Mouse (Mus musculus): ENCODE results near the gene Fads3.
A peak's percentile ranks its signal among the peaks of the same experiment; 100 is the strongest.

The Fads3 gene

DNA sequence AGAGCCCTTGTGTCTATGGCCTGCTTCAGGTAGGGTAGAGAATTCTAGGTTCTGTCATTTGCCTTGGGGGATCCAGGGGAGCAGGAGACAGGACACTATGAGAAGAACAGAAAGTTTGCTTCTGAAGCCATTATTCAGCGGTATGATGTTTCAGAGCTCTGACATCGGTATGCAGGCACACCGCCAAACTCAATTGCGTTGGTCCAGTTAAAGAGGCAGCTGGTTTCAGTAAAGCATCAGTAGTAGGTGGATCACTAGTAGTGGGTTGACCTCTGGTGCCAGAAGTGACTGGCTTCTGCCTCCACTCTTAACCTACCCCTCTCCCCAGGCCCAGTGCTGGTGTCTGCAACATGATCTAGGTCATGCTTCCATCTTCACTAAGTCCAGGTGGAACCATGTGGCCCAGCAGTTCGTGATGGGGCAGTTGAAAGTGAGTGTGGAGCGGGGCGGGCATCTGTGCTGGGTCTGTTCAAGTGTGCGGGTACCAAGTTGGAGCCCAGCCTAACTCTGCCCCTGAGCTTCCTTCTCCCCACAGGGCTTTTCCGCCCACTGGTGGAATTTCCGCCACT is 12.4 kb downstream of the Fads3 start:
- DNase-seq = peak; percentile 57

DNA sequence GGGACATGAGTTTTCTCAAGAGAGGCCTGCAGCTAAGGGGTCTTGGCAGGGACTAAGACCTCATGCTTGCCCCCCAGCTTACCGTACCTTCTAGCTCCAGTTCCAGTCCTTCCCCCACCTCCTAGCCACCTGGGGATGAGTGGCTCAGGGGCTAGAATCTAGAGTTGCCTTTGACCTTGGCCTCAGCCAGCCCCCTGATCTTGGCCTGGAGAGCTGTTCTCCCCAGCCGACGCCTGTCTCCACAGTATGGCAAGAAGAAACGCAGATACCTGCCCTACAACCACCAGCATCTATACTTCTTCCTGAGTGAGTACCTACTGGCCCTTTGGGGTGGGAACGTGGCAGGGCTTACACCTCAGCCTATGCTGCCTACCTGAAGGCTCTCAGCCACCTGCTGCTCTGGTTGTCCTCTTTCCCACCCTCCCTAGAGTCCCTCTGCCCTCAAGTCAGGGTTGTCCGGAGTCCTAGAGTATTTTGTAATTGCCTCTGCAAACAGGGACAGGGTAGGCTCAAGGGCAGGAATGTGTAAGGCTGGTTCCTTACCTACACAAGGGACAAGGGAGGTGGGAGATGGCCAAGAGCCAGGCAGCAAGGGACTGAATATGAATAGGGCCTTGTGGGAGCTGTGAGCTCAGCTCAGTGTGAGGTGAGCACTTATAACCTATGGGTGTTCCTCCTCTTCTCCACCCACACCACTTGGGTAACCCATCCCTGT is 13.1 kb downstream of the Fads3 start:
- no peak for DNase-seq

DNA sequence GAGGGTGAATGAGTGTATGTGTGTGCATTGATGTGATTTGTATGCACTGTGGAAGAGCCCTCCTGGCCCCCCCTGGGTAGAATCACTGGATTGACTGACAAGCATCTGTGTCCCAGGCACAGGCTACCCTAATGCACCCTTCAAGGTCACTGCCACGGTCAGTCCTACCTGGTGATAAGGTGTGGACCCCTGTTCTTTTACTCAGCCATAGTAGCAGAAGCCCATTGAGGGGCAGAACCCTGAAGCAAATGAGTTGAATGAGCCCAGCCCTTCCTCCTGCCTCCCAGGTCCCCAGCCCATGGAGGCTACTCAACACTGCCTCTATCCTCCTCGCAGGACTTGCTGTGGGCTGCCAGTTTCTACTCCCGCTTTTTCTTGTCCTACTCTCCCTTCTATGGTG is 13.9 kb downstream of the Fads3 start:
- DNase-seq = no peak

DNA sequence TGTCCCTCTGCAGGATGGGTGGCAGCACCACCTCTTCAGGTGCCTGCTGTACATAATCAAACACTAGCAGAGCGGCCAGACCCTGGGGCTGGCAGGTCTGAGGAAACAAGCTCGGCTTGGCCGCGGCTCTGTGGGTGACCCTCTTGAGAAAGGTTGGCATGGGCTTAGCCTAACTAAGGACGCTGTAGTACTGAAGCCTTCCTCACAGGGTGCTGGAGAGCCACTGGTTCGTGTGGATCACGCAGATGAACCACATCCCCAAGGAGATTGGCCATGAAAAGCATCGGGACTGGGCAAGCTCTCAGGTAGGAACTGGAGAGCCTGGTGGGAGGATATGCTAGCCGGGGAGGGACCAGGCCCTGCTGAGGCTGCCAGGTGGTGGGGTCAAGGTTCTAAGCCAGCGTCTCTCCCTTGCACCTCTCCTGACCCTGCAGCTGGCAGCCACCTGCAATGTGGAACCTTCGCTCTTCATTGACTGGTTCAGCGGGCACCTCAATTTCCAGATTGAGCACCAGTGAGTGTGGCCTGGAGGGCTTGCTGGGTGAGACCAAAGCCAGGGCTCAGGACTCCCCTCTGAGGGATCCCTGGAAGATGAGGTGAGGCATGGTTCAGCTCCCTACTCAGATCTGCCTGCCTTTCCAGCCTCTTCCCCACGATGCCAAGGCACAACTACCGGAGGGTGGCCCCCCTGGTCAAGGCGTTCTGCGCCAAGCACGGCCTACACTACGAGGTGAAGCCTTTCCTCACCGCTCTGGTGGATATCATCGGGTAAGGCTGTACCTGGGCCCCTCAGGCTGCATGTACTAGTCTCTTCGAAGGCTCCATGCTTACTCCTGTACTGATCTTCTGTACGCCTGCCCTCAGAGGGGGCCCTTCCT is 14.7 kb downstream of the Fads3 start:
- no peak for DNase-seq

DNA sequence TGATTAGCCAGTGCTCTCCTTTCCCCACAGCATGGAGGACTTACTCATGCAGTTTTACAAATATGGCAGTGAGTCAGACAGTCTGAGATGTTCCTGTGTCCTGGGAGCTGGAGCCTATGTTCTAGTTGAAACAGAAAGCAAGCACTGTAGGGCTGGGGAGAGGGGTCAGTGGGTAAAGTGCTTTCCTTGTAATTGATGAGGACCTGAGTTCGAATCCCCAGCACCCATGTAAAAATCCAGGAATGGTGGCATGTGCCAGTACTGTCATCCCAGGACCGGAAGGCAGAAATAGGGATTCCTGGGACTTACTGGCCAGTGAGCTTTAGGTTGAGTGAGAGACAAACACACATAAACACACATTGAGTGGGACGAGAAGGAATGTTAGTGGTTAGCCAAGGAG is 15.3 kb downstream of the Fads3 start:
- DNase-seq = no peak

DNA sequence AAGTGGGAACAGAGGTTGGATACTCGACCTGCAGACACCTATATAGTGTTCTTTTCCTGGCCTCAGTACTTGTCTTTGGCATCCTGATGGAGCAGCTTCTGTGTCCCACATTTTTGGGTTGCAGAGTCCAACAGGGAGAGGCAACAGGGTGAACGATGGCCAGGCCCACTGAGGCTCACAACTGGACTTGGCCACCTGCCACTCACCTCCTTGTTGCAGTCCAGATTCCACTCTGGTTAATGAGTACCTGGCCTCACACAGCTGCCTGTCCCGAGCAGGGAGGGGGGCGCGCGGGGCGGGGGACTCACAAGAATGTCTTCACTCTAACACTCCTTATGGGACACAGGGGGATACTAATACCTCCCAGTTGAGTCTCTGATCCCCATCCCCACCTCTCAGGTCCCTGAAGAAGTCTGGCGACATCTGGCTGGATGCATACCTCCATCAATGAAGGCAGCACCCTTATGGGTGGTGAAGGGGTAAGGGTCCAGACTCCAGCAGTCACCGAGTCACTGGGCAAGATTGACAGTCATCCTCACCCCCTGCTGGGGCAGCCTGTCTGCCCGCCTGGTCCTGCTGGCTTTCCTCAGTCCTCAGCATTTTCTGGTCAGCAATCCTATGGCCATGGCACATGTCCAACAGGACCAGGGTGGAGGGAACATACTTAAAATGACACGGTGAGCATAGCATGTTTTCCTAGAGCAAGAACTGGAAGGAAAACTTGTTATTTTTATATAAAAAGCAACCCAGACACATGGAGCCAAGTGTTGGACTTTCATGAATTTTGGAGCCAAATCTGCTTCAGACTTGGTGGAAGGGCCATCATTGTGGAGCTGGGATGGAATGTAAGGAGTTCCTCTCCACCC is 16.4 kb downstream of the Fads3 start:
- DNase-seq = peak; percentile 73

DNA sequence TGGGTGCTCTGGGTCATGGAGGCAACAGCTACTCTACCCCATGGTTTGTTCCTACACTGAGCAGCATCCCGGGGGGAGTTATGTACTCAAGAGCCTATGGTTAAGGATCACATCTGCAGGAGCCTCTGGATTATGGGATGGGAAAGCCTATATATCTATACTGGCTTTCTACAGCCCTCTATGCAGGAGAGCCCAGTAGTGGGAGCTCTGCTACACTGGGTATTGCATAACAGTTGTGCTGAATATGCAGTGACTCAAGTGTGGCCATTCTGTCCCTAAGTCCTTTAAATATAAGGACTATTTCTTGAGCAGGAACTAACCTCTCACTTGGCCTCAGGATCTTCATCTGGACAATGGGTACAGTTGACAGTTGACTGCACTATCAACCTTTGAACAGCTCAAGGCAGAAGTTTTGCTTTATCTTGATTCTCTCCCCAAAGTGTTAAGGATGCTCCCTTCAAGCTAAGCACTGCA is 17.0 kb downstream of the Fads3 start:
- no peak for DNase-seq

DNA sequence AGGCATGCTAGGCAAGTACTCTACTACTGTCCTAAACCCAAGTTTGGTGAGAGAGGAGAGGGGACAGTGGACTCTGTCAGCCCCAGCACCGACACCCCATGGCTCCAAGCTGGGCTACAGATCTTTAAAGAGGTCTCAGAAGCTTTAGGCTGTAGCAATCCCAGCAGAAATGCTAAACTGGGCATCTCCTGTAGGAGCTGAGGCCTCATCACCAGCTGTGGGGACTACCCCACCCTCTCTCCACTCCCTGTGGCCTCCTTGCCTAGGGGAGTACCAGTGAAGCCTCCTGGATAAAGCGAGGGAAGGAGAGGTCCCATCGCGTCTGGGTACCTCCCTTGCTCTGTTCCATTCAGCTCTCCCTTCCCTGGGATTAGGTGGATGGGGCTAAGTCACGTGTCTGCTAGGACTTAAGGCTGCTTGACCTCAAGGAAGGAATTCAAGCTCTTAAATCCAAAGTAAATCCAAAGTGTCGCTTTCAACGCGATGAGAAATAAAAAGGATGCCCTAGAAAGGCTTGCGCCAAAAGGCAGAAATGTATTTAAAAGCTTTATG is 17.6 kb downstream of the Fads3 start:
- no peak for DNase-seq

DNA sequence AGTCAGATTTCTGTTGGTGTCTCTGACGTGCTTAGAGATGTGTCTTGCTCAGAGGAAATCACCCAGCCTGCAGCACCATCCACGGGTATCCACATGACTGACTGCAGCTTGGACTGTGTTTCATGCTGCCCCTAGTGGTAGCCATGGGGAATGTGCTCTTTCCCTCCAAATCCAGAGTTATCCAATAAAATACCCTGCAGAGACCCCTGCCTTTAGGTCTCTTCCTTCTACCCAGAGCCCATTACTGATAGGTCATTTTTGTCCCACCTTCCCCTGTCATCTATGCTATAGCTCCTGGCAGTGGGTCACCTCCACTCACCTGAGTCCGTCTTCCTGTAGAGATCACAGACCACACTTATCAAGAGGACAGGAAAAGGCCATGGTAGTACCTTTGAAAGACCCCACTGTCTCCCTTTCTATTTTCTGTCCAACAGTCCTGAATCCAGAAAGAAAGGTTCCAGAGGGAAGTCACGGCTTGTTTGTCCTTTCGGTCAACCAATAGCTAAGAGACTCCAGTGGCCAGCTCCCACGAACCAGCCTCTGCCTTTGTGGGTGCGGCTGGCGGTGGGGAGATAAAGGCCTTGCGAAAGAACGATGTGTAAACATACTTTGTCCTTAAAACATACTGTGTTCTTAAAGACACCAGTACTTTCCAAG is 18.7 kb downstream of the Fads3 start:
- DNase-seq = peak; percentile 84

DNA sequence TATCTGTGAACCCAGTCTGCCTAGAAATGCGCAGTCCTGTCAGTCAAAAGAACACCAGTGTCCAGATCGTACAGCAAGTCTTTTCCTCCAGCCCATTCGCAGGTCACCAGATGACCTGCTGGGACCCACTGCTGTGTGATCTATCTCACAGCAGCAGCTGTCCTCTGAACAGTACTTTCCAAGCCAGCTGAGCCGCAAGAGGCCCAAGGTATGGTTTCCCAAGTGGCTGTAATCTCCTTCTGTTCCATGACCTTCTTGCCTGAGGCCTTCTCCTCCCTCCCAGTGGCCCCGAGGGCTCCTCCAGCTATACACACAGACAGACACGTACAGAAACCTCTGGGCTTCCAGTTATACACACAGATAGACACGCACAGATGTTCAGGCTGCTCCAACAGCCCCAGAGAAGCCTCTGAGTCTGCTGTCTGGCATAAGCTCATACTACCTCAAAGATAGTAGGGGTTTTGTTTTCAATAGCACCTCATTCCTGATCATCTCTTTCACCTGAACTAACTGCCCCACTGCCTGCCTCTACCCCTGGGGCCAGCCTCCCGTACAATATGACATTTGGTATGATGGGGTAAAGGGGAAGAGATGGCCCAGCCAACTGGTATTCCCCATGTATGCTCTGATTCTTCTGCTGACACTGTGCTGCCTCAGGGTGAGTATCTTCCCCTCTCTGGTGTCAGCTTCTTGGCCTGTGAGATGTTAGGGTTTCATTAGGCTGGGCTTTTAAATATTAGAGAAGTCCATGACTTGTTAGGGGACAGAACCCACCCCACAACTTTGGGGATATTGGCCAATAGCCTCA is 19.6 kb downstream of the Fads3 start:
- DNase-seq = no peak

DNA sequence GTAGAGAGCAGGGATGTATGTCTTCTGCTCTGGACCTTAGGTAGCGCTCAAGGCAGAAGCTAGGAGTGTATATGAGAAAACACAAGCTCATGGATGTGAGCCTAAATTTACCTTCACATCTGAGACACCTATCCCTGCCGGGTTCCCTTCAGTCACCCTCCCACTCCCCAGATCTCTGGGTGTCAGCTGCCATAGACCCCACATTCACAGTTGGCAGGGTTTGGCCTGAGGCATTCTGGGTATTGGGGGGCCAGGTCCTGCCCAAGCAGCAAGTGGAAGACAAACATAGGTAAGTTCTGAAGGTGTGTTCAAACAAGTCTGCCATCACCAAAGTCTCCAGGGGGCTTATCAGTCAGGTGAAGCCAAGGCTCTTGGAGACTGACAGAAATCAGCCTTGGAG is 20.3 kb downstream of the Fads3 start:
- DNase-seq = no peak

DNA sequence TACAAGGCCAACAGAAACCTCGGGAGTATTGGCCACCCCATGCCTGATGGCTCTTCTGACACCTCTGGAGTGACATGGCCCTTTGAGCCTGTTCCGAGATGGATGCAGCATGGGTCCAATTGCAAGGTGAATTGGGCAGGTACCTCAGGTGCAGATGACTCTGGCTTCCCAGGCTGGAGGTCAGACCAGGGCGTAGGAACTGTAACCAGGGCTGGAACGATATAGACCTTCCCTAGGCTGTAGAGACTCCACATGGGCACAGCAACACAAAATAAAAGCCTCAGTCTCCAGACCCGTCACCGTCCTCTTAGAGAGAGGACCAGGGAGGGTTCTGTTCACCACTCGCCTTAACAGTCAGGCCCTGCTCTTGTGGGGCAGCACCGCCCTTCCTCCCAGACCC is 20.9 kb downstream of the Fads3 start:
- no peak for DNase-seq

DNA sequence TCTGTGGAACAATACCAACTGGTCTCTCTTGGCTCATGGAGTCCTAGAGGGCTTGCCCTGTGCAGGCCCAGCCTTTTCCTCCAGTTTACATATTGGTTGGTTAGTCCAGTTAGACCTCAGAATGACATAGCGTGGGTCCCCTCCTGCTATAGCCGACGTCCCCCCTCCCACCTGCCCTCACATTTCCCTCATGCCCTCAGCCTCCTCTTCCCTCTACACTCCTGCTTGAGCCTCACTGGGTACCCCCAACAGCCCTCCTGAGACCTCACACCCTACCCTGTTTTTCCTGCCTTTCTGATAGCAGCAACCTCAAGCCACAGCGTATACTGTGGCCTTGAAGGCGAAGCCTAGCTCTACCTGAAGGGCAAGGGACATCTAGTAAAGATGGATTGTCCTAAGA is 21.5 kb downstream of the Fads3 start:
- no peak for DNase-seq

DNA sequence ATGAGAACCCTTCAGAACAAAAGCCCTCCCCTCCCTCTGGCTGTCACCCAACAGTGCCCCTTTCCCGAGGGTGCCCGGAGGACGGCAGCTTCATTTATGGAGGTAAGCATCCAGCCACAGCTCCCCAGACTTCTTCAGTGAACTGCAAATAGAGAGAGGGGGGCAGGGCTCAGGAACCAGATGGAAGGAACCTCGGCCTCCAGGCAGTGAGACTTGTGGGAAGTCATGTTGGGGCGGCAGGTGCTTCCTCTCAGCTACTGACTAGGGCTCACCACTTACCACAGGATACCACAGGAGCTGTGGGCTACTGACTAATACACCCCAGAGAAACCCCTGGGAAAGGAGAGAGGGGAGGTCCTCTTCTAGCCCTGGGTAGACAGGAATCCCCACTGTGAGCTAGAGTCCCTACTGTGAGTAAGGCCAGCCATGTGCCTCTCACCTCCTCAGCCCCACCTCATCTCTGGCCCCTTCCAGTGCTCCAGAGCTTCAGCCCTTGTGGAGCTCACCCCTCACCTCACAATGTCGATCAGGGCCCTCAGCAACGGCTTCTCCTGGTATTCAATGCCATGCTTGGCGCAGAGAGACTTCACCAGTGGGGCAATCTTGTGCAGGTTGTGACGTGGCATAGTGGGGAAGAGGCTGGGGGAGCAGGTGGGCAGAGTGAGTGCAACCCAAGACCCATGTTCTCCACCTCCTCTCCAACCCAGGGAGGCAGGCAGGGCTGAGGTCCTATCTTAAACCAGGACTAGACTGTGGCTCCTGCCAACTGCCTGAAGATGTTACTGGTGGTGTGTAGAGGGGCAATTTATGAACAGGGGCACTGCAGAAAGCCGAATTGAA is 23.0 kb downstream of the Fads3 start:
- DNase-seq = no peak

DNA sequence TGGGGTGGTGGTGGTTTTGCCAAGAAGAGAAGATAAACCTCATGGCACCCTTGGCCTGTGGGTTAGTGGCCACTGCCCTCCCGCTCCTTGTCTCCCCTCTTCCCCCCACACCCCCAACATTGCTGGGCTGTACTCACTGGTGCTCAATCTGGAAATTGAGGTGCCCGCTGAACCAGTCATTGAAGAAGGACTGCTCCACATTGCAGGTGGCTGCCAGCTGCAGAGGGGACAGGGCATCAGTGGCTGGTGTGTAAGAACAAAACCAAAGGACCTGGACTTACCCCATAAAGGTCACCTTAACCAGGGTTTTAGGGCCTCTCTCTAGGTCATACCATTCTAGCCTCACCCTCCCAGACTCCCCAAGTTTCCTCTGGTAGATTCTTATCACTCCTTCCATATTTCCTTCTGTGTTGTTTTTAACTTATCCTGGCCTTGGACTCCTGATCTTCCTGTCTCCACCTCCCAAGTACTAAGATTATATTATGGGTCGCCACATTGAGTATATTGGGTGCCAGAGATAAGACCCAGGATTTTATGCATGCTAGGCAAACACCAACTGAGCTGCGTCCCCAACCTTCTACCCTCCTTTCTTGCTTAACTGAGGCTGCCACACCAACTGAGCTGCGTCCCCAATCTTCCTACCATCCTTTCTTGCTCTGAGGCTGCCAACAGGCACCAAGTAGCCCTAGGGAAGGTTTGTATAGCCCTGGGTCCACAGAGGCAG is 24.3 kb downstream of the Fads3 start:
- DNase-seq = no peak

DNA sequence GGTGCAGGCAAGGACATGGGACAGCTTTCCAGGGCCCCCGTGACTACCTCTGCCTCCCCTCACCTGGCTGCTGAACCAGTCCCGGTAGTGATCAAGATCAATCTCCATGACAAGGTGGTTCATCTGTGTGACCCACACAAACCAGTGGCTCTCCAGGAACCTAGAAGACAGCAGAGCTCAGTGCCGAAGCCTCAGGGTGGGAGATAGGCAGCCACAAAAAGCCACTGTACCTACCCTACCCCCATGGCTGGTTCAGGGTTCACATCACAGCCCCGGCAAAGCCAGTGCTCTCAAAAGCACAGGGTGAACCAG is 24.8 kb downstream of the Fads3 start:
- no peak for DNase-seq

DNA sequence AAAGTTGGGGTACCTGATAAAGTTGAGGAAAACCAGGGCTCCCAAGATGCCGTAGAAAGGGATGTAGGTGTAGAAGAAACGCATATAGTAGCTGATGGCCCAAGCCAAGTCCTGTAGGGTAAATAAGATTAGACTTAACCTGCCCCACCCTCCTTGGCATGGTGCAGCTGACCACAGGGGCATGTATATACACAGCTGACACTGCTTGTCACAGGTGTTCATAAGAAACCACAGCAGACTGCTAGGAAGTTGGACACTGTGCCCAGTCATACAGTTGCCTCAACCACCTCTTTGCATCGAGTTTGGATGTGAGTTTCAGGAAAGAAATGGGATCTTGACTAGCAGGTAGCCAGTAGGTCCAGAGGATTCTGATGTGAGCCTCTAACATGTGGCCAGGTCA is 25.1 kb downstream of the Fads3 start:
- no peak for DNase-seq

DNA sequence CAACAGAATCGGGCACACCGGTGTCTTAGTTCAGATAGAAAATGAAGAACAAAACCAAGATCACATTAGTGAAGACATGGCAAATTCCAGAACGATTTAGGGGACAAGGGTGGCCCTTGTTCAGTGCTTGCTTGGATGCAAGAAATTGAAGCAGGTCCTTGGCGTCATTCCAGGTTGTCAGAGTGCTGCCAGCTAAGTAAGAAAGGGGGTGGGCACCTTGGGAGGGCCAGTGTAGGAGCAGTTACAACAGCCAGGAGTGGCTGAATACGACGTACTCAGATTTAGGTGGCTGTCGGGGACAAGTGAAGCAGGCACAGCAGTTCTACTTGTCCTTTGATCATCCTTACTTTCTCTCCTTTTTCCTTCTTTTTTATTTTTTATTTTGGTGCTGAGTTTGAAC is 26.3 kb downstream of the Fads3 start:
- DNase-seq = no peak

DNA sequence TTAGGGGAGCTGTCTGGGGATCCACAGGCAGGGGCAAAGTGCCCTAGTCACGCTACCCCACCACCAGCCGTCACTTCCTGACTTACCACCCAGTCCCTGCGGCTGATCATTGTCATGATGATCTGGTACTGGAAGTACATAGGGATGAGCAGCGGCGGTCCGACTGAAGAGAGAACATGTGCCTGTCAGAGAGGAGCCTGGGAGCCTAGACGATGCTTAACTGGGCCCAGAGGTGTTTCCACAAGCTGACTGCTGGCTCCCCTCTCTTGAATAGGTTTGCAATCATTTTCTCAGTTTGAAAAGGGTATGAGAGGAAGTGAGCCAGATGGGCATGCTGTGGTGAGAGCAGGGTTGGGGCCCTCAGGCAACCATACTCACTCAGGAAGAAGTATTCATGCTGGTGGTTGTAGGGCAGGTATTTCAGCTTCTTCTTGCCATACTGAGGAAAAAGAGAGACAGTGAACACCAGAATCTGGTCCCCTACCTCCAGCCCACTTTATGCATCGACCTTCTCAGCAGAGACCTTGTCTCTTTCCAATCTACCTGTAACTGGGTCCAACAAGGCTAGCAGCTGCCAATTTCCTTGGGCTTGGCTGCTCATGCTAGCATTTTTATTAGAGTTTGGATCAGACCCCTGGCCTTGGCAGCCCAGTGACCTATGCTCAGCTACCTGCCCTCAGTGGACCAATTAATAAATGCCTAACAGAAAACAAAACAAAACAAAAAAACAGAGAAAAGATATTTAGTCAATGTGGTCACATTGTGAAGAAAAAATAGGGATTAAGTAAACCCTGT is 29.0 kb downstream of the Fads3 start:
- no peak for DNase-seq

All from lung, postnatal 36 days (tissue).